Mouse (Mus musculus): Measurements from ENCODE around the gene Tmem208. TPM values are rescaled to one million over a fixed set of nuclear protein-coding genes. Genes with fewer than 3 reads are reported as not detected.

The Tmem208 gene
- total RNA-seq, 1 experiment from 2014 or later: 42.8 TPM

DNA sequence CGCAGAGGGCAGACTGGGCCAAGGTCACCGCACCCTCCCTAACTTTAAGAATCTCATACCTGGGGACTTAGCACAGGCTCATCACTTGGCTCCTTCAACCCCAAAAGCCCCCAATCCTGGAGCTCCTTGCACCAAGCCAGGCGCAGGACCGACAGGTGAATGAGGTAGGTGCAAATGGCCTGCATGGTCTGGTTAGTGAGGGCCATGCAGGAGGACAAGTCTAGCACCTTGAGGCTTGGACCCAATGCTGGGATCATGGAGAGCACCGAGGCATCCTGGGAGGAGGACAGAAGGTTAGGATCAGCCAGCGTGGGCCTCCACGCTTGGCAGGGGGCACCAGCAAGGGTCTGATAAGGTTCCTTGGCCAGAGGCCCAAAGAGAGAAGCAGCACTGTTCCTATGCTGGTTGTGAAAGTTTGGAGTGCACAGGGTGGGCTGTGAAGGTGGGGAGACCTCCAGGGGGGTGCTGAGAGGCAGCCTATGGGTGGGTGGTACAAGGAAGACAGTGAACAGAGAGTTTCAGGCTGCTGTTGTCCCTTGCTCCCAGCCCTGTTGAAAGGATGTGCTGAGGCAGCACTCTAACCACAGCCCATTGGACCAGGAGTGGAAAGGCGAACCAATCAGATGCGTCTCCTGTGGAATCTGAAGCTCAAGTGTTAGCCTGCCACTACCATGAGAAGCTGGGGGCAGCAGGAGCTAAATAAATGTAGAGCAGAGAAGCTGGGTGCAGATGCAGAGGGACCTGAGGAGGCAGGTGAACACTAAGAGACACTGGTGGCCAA is 12.3 kb upstream of the Tmem208 start:
- ATAC-seq (replicated peaks; ENCODE audit: insufficient number of reproducible peaks, low FRiP score, low TSS enrichment, poor library complexity, severe bottlenecking): no peak

DNA sequence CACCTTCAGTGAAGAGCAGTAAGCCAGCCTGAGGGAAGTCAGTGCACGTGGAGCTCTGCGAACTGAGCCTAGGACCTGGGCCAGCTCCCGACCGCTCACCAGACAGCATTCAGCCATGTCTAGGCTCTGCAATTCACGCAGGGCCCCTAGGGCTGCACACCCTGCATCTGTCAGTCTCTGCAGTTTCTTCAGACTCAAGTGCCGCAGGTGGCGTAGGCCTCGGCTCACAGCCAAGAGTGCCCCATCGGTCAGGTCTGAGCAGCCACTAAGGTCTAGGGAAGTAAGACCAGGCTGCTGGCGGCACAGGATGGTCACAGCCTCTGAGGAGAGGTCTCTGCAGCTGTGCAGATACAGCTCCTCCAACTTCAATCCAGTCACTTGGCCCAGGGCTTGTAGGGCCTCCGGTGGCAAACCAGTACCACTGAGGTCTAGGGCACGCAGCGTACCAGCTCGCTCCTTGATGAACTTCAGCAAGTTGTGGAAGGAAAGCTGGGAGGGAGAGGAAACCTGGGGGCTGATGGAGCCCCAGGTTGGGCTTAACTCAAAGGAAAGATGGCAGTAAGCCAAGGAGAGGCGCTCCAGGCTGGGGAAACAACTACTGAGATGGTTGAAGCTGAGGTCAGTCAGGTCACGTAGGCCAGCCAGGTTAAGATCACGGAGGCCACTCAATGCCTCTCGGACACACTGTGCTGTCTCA is 10.9 kb upstream of the Tmem208 start:
- no peak for ATAC-seq (replicated peaks; ENCODE audit: insufficient number of reproducible peaks, low FRiP score, low TSS enrichment, poor library complexity, severe bottlenecking)

DNA sequence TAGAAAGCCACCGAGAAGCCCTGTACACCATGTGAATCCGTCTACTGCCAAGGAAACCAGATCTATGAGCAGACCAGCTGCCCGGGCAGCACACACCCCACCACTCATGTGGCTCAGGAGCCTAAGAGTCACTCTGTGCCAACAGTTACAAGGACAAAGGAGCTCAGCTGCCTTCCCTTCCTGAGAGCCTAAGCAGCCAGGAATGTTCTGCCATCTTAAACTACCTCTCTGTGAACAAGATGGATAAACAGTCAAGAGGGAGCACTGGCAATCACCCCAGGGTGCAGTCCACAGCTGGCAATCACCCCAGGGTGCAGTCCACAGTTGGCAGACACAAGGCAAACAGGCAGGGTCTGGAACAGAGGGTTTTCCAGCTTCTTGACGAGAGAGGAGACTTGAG is 8.2 kb upstream of the Tmem208 start:
- ATAC-seq (replicated peaks; ENCODE audit: insufficient number of reproducible peaks, low FRiP score, low TSS enrichment, poor library complexity, severe bottlenecking): no peak

DNA sequence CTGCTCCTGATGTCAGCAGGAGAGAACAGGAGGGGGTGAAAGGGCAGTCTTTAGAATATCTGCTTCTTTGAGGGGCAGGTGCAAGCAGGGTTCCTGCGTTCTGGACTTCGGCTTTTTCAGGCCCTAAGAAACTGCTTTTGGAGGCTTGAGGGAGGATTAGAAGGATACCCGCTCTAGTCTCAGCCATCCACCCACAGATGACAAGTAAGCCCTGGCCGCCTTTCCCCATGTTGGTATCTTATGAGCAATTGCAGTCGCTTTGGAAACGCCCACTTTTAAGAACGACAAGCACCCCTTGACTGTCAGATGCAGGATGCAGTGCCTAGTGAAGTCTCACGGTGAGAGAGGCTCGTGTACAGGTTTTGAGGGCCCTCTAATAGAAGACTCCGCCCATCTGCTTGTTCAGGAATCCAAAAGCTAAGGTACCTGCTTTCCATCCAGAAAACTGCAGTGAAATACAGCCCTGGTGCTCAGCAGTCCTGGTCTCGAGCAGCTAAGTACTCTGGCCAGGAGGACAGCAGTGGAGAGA is 7.4 kb upstream of the Tmem208 start:
- no peak for ATAC-seq (replicated peaks; ENCODE audit: insufficient number of reproducible peaks, low FRiP score, low TSS enrichment, poor library complexity, severe bottlenecking)

DNA sequence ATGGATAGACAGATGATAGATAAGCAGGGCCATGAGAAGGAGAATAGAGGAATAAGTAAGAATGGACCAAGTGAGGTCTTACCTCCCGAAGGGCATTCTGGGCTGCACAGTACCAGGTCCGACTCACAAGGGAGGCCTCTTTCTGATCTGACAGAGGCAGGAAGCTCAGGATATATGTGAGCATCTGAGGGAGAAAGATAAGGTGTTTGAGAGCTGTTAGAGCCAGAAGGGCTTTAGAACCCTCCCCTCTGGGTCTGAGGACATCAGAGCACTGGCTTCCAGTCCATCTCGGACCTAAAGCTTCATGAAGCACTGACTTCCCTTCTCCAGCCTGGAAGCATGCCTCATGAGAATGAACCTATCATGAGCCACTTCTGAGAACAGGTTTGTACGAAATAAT is 3.0 kb upstream of the Tmem208 start:
- ATAC-seq (replicated peaks; ENCODE audit: insufficient number of reproducible peaks, low FRiP score, low TSS enrichment, poor library complexity, severe bottlenecking): no peak

DNA sequence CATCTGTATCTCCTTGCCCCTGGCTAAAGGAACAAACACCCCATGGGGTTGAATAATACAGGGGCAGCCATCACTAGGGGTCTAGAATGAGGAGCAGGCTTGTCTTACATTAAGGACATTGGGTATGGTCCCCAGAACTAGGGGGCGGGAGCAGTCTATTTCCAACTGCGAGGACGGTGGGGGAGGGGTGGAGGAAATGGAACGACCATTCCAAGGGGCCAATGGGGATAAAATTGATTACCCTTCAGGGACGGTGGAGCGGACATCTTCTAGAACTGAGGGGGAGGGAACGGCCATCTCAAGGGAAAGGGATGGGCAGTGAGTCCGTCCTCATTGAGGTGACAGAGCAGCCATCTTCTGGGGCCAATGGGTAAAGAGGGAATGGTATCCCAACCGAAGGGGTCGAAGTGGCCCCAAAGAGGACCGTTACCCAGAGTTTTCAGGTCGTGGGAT is 487 bp upstream of the Tmem208 start:
- ATAC-seq (replicated peaks; ENCODE audit: insufficient number of reproducible peaks, low FRiP score, low TSS enrichment, poor library complexity, severe bottlenecking): 0 out of 2 replicates have a peak, but pooled peaks have one; percentile 4

DNA sequence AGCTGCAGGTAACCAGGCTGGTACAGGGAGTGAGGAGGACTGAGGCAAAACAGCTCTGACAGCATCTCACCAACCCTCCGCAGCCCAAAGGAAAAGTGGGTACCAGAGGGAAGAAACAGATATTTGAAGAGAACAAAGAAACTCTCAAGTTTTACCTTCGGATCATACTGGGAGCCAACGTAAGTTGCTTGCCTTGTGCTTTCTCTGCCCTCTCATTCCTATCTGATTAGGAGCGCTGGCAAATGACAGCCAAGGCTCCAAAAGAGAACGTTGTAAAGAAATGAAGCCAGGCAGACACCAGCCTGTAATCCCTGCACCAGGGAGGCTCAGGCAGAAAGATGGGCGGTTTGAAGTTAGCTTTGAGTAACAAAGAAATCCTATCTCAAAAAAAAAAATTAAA is 814 bp downstream of the Tmem208 start:
- no peak for ATAC-seq (replicated peaks; ENCODE audit: insufficient number of reproducible peaks, low FRiP score, low TSS enrichment, poor library complexity, severe bottlenecking)

DNA sequence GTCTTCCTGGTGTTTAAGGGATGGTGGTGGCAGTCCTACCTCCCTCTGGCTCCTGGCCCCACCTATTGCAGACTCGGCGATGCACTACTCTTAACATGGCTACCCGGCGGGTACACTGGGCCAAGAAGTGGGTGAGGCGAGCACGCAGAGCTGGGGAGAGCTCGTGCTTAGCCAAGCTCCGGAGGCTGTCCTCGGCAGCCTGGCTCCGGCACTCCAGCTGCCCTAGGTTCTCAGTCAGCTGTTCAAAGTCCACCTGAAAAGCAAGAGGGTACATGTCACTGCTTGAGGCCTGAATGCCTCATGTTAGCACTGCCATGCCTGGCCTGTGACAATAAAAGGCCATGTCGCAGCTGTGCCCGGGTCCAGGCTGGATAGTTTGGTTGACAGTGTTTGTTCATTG is 4.2 kb downstream of the Tmem208 start:
- no peak for ATAC-seq (replicated peaks; ENCODE audit: insufficient number of reproducible peaks, low FRiP score, low TSS enrichment, poor library complexity, severe bottlenecking)

DNA sequence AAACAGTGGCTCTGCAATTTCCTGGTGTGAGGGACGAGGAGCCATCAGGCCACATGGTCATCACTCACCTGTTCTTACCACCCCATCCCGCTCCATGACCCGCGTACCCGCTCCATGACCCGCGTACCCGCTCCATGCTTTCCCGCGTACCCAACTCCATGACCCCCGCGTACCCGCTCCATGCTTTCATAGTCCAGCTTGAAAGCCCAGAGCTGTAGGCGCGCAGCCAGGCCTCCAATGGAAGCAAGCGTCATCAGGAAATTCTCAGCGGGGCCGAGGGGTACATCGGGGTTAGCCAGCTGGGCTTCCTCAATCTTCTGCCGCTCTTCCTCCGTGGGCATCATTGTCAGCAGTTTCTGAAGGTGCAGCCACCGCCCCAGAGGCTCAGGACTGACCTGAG is 5.3 kb downstream of the Tmem208 start:
- ATAC-seq (replicated peaks; ENCODE audit: insufficient number of reproducible peaks, low FRiP score, low TSS enrichment, poor library complexity, severe bottlenecking): no peak

DNA sequence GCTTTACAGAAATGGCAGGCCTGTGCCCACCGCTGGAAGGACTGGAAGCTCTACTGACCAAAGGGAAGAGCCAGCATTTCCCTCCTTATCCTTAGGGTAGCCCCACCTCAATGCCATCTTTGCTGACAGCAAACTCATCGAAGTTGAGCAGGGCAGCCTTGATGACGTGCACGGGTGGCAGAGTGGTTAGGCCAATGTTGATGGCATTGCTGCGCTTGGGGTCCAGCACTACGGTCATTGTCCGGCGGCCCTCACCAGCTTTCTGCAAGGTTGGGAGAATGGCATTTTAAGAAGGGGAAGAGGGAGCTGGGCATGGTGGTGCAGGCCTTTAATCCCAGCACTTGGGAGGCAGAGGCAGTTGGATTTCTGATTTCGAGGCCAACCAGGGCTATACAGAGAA is 5.8 kb downstream of the Tmem208 start:
- no peak for ATAC-seq (replicated peaks; ENCODE audit: insufficient number of reproducible peaks, low FRiP score, low TSS enrichment, poor library complexity, severe bottlenecking)

DNA sequence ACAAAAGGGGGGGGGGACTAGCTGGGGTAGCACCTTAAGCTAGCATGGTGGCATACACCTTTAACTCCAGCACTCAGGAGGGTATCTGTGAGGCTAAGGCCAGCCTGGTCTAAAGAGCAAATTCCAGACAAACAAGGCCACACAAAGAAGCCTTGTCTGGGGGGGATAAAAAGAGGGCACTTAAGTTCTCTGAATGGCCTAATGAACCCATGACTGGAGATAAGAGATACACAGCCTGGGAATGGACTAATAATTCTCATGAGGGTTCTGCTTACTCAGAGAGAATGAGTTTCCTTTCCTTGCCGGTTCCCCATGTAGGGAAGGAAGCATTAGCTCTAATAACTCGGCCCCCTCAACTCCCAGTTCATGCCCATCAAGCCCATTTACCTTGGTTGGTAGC is 6.4 kb downstream of the Tmem208 start:
- no peak for ATAC-seq (replicated peaks; ENCODE audit: insufficient number of reproducible peaks, low FRiP score, low TSS enrichment, poor library complexity, severe bottlenecking)

DNA sequence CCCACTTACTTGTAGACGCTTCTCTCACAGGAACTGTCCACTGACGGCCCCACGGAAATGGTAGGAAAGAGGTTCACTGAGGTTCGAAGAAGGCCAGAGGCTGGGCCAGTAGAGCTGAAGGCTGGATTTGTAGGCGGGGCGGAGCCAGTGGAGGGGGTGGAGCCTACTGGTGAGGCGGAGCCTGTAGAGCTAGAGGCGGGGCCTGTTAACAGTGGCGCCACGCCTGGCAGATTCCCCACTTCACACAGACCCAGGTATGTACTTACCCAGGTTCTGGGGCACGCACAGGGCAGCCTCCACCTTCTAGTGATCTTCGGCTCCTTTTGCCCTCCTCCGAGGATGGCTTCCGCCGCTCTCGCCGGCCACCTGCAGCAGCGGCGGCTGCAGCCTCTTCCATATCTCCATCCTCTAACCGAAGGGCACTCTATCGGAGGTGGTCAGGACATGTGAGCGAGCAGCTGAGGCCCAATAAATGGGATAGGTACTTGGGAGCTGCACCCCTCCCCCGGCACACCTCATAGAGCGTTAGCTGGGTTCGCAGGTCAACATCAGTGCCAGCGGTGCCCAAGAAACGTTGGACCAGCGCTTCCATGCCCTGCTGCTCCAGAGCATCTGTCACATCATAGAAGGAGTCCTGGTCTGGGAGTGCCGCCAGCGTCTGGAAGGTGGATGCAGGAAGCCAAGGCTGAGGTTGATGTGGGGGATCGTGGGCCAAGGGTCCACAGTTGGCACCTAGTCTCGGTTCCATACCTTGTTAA is 10.4 kb downstream of the Tmem208 start:
- ATAC-seq (replicated peaks; ENCODE audit: insufficient number of reproducible peaks, low FRiP score, low TSS enrichment, poor library complexity, severe bottlenecking): no peak

DNA sequence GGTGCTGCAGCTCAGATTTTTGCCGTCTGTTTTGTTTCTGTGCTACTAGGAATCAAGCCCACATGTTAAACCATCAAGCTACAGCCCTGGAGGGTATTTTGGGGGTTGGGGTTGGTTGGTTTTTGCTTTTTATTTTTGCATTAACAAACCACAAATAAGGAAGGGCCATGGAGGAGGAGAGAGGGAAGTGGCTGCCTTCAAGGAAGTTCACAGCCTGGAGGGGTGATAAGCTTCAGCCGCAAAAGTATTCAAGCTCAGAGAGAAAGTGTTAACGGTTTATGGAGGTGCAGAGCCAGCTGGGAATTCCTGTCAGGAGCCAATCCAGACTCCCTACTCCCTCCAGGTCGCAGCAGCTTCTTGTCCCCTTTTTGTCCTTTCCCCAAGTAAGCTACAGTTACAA is 12.8 kb downstream of the Tmem208 start:
- no peak for ATAC-seq (replicated peaks; ENCODE audit: insufficient number of reproducible peaks, low FRiP score, low TSS enrichment, poor library complexity, severe bottlenecking)

DNA sequence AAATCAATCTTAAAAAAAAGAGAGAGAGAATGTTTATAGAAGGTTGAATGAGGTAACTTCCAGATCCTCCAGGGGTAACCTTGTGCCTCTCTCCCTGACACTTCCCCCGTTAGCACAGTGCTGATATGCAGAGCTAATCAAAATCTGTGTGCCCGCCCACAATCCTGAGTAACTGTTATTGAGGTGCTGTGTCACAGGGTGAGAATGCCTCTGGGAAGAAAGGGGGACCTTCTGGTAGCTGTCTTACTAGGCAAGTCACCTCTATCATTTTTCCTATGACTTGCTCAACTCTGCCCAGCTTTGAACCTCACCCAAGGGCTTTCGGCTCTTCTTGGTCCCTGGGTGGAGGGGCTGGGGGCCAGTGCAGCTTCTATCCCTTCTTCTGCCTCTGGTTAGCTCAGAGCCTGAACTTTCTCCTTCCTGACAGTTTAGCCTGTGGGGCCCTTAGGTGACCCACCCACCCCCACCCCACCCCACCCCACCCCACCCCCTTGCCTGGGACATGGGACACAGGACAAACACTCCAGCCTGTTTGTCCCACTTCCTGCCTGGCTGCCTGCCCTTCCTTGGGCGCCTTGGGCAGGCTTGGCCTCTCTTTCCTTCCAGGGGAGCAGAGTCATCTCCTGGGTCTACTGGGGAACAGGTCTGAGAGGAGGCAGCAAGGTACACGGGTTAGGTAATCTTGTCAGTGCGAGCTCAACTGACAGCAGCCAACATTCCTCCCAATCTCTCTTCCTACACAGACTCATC is 13.9 kb downstream of the Tmem208 start:
- ATAC-seq (replicated peaks; ENCODE audit: insufficient number of reproducible peaks, low FRiP score, low TSS enrichment, poor library complexity, severe bottlenecking): no peak

DNA sequence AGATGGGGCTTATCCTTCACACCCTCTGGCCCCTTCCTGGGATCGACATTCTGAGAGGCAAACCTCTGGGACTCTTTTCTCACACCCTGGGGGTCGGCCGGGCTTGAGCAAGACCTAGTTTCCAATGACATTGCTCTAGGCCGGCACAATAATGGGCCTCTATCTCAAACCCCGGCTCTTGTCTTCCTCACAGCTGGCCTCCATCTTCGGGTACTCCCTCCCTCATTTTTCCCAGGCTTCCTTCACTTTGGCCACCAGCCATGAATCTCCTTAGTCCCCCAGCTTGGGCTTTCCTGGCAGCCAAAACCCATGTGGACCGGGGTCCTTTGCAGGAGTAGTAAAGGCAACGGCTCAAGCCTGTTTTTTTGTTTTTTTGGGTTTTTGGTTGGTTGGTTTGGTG is 15.2 kb downstream of the Tmem208 start:
- ATAC-seq (replicated peaks; ENCODE audit: insufficient number of reproducible peaks, low FRiP score, low TSS enrichment, poor library complexity, severe bottlenecking): no peak

DNA sequence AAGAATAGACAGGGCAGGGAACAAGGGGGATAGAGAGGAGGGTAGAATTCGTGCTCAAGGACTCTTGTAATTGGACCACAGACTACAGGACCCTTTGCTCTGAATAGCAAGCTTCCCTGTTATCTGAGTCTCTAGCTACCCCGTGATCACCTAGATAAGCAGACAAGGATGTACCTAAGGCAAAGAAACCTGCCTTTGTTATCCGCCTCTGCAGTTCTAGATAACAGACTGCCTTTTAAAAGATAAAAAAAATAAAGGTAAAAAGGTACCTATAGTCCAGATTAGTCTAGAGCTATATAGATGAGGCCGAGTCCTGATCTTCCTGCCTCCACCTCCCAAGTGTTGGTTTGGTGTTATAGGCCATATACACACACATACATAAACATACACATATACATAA is 16.6 kb downstream of the Tmem208 start:
- no peak for ATAC-seq (replicated peaks; ENCODE audit: insufficient number of reproducible peaks, low FRiP score, low TSS enrichment, poor library complexity, severe bottlenecking)

DNA sequence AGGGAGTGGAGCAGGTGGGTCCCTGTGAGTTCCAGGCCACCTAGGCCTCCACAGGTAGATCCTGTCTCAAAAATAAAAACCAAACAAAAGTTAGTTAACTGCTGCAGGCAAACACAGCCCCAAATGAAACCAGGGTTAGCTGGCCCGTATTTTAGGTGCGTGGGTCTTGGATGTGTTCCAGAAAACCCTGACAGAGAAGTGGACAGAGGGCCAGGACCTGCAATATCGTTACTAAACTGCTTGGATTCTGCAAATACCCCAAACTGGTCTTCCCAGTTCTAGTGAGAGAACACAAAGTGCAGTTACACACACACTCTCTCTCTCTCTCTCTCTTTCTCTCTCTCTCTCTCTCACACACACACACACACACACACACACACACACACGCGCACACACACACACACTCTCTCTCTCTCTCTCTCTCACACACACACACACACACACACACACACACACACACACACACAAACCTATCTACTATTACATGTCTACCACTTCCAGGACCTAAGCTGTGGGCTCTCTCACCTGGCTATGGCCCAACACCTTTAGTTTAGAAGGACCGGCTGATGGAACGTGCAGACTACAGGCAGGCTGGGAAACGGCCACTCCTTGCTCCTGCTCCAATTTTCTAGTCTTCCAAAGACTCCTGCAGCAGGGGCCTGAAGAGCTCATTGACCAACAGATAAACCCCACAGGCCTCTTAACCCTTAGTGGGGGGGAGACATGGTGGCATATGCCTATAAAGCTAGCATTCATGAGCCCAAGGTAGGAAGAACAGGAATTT is 17.8 kb downstream of the Tmem208 start:
- ATAC-seq (replicated peaks; ENCODE audit: insufficient number of reproducible peaks, low FRiP score, low TSS enrichment, poor library complexity, severe bottlenecking): no peak
